Mouse (Mus musculus): ENCODE results near the gene Hist1h2ap.

DNA sequence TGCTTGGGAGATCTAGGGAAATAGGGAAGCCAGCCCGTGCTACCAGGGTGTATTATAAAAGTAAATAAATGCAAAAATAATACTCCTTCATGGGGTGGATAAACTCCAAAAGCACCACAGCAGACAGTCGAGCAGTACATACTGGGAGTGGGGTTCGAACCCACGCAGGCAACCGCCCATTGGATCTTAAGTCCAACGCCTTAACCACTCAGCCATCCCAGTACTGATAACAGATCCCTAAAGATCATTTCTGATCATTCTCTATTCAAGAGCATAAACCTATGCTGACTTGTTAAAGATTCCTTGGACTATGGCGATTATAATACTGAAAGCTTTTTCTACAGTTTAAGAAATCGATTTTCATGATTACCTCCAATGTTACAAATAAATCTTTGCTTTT lies 14.6 kb upstream of the Hist1h2ap start:
- TF ChIP-seq CTCF (IDR thresholded peaks at IDR 0.05; ENCODE audit: control insufficient read depth, insufficient read depth, insufficient read length) (no peak), MAX (IDR thresholded peaks at IDR 0.05) (no peak), CEBPB (IDR thresholded peaks at IDR 0.05; ENCODE audit: low read depth) (no peak), FOSL1 (IDR thresholded peaks at IDR 0.05; ENCODE audit: insufficient read depth, low read length, poor library complexity, severe bottlenecking) (no peak)

Measured in C2C12 (cell line).